Mouse (Mus musculus) neural tube, embryonic 11.5 days (tissue): ENCODE measurements at regions not wholly inside any gene's neighbourhood (a gene's known extent, or its start where the extent isn't known, plus 50 kb on each side); places are given as distances from the start of the nearest gene placed in this dataset.
A peak's percentile ranks its signal among the peaks of the same experiment; 100 is the strongest.

Experiments used
- ATAC-seq: fragments of 200-750 bp; cut with Nextera tagmentation; 2 replicates; pipeline ENCODE4 v1.8.0; 2017; ENCODE audit warnings: moderate number of reproducible peaks, mild to moderate bottlenecking, moderate TSS enrichment, moderate library complexity; ENCODE audit not compliant: insufficient read depth, low FRiP score, low TSS enrichment
- DNase-seq: peaks from one replicate; pipeline ENCODE4 v3.0.0-alpha.2; 2015; ENCODE audit warnings: low spot score
- H3K27ac ChIP-seq: fragments of 300-500 bp; sonication (generic); 2 replicates; pipeline ENCODE4 v1.5.1; 2014; ENCODE audit warnings: low read depth, mild to moderate bottlenecking, low read length
- H3K27me3 ChIP-seq: fragments of 300-500 bp; sonication (generic); 2 replicates; pipeline ENCODE4 v1.6.1; 2014; ENCODE audit warnings: mild to moderate bottlenecking, low read length, mixed read lengths; ENCODE audit not compliant: control insufficient read depth, insufficient read depth
- H3K36me3 ChIP-seq: fragments of 300-500 bp; sonication (generic); 2 replicates; pipeline ENCODE4 v1.6.1; 2014; ENCODE audit warnings: mild to moderate bottlenecking, low read length, moderate library complexity, mixed read lengths; ENCODE audit not compliant: control insufficient read depth, insufficient read depth
- H3K4me1 ChIP-seq: fragments of 300-500 bp; sonication (generic); 2 replicates; pipeline ENCODE4 v1.6.1; 2014; ENCODE audit warnings: low read length, mixed read lengths; ENCODE audit not compliant: control insufficient read depth, insufficient read depth
- H3K4me2 ChIP-seq: fragments of 300-500 bp; sonication (generic); 2 replicates; pipeline ENCODE4 v1.6.1; 2014; ENCODE audit warnings: low read depth, mild to moderate bottlenecking, moderate library complexity
- H3K4me3 ChIP-seq: fragments of 300-500 bp; sonication (generic); 2 replicates; pipeline ENCODE4 v1.5.1; 2014; ENCODE audit warnings: low read depth, low read length
- H3K9ac ChIP-seq: fragments of 300-500 bp; sonication (generic); 2 replicates; pipeline ENCODE4 v1.6.1; 2014; ENCODE audit warnings: mild to moderate bottlenecking, low read length
- H3K9me3 ChIP-seq: fragments of 300-500 bp; sonication (generic); 2 replicates; pipeline ENCODE4 v1.6.1; 2016; ENCODE audit warnings: low read length; ENCODE audit not compliant: control insufficient read depth
- WGBS: fragments of 180-500 bp; shearing (Covaris S2); extraction: QIAGEN DNeasy Blood & Tissue Kit; methylation state at CpG from one replicate; pipeline ENCODE4 v1.1.7; 2014; 5-methylcytosine and 5-hydroxymethylcytosine counted together

GRCm38 (mm10) chr9:92882251-92882832 lies 340.3 kb downstream of the Plod2 start:
- DNase-seq, result no peak
- 38% methylated on average over 3 of the region's 3 CpGs for WGBS
- peak; percentile 67; the same call in 1 of the 2 replicates for ATAC-seq
- Histone ChIP-seq H3K27me3 (no peaks in the 10 kb centered on the region), H3K36me3 (no peaks in the 10 kb centered on the region), H3K4me1 (0 out of 2 replicates have a peak, but pooled peaks cover 2% of the 10 kb centered on the region), H3K9me3 (no peaks in the 10 kb centered on the region), H3K27ac (no peak overlapping the region), H3K4me2 (no peak overlapping the region), H3K4me3 (no peak overlapping the region), H3K9ac (no peak overlapping the region)

- no peaks in the 10 kb centered on the region for H3K36me3 ChIP-seq
- H3K27me3 ChIP-seq, result no peaks in the 10 kb centered on the region
- H3K9me3 ChIP-seq, result no peaks in the 10 kb centered on the region
- no peaks in the 10 kb centered on the region for H3K4me1 ChIP-seq
- no peak overlapping the region for H3K4me2 ChIP-seq
- H3K9ac ChIP-seq, result no peak overlapping the region
- H3K4me3 ChIP-seq, result no peak overlapping the region
- H3K27ac ChIP-seq, result no peak overlapping the region
- ATAC-seq (no peak), DNase-seq (no peak)
These were observed 348.0 kb downstream of the Plod2 start for GRCm38 (mm10) chr9:92890063-92890462.

- ATAC-seq (no peak), DNase-seq (no peak)
- H3K4me2 ChIP-seq, result no peak overlapping the region
- H3K27ac ChIP-seq, result no peak overlapping the region
- no peaks in the 10 kb centered on the region for H3K9me3 ChIP-seq
- no peaks in the 10 kb centered on the region for H3K4me1 ChIP-seq
- 81% methylated on average over 4 of the region's 4 CpGs for WGBS
- H3K27me3 ChIP-seq, result no peaks in the 10 kb centered on the region
- H3K36me3 ChIP-seq, result no peaks in the 10 kb centered on the region
- no peak overlapping the region for H3K4me3 ChIP-seq
- H3K9ac ChIP-seq, result no peak overlapping the region
These were observed 357.7 kb downstream of the Plod2 start for GRCm38 (mm10) chr9:92899733-92900132.

- Histone ChIP-seq H3K27ac (no peak overlapping the region), H3K27me3 (no peaks in the 10 kb centered on the region), H3K9ac (no peak overlapping the region), H3K36me3 (no peaks in the 10 kb centered on the region), H3K9me3 (no peaks in the 10 kb centered on the region), H3K4me1 (no peaks in the 10 kb centered on the region), H3K4me3 (no peak overlapping the region), H3K4me2 (no peak overlapping the region)
- DNase-seq (no peak), ATAC-seq (no peak)
These were observed 365.1 kb downstream of the Plod2 start for GRCm38 (mm10) chr9:92907102-92907501.

GRCm38 (mm10) chr9:92919396-92919795 lies 377.4 kb downstream of the Plod2 start:
- Histone ChIP-seq H3K4me3 (no peak overlapping the region), H3K27ac (no peak overlapping the region), H3K9ac (no peak overlapping the region), H3K4me2 (no peak overlapping the region), H3K36me3 (no peaks in the 10 kb centered on the region), H3K4me1 (no peaks in the 10 kb centered on the region), H3K9me3 (no peaks in the 10 kb centered on the region), H3K27me3 (no peaks in the 10 kb centered on the region)
- WGBS, result 96% methylated on average over 1 of the region's 1 CpGs
- DNase-seq (no peak), ATAC-seq (no peak)

- Histone ChIP-seq H3K27ac (no peak overlapping the region), H3K9me3 (no peaks in the 10 kb centered on the region), H3K4me2 (peak overlapping the region; percentile 19; the same call in 1 of the 2 replicates), H3K36me3 (no peaks in the 10 kb centered on the region), H3K27me3 (no peaks in the 10 kb centered on the region), H3K4me3 (no peak overlapping the region), H3K9ac (no peak overlapping the region), H3K4me1 (no peaks in the 10 kb centered on the region)
- ATAC-seq (peak; percentile 94), DNase-seq (peak; percentile 75)
- 16% methylated on average over 6 of the region's 6 CpGs for WGBS
These were observed 388.4 kb downstream of the Plod2 start for GRCm38 (mm10) chr9:92930231-92930966.

- Histone ChIP-seq H3K4me2 (no peak overlapping the region), H3K9me3 (no peaks in the 10 kb centered on the region; the same call in 1 of the 2 replicates), H3K27ac (no peak overlapping the region), H3K4me3 (no peak overlapping the region), H3K4me1 (no peaks in the 10 kb centered on the region), H3K36me3 (no peaks in the 10 kb centered on the region), H3K9ac (no peak overlapping the region), H3K27me3 (no peaks in the 10 kb centered on the region)
- 86% methylated on average over 1 of the region's 1 CpGs for WGBS
- DNase-seq, result no peak
- no peak for ATAC-seq
These were observed 395.8 kb downstream of the Plod2 start for GRCm38 (mm10) chr9:92937802-92938201.

- Histone ChIP-seq H3K27ac (no peak overlapping the region), H3K36me3 (no peaks in the 10 kb centered on the region), H3K27me3 (no peaks in the 10 kb centered on the region), H3K4me2 (no peak overlapping the region), H3K4me1 (no peaks in the 10 kb centered on the region), H3K9ac (no peak overlapping the region), H3K9me3 (no peaks in the 10 kb centered on the region), H3K4me3 (no peak overlapping the region)
- ATAC-seq, result no peak
- DNase-seq, result no peak
These were observed 408.1 kb downstream of the Plod2 start for GRCm38 (mm10) chr9:92950092-92950491.

- ATAC-seq (no peak), DNase-seq (no peak)
- Histone ChIP-seq H3K4me3 (no peak overlapping the region), H3K9me3 (no peaks in the 10 kb centered on the region), H3K36me3 (no peaks in the 10 kb centered on the region), H3K9ac (no peak overlapping the region), H3K27me3 (no peaks in the 10 kb centered on the region), H3K27ac (no peak overlapping the region), H3K4me2 (no peak overlapping the region), H3K4me1 (no peaks in the 10 kb centered on the region)
- WGBS, result 87% methylated on average over 1 of the region's 1 CpGs
These were observed 421.3 kb downstream of the Plod2 start for GRCm38 (mm10) chr9:92963275-92963674.
